Comparison of ENCODE assay signal across 10 mouse cellular contexts in the genomic region with DNA sequence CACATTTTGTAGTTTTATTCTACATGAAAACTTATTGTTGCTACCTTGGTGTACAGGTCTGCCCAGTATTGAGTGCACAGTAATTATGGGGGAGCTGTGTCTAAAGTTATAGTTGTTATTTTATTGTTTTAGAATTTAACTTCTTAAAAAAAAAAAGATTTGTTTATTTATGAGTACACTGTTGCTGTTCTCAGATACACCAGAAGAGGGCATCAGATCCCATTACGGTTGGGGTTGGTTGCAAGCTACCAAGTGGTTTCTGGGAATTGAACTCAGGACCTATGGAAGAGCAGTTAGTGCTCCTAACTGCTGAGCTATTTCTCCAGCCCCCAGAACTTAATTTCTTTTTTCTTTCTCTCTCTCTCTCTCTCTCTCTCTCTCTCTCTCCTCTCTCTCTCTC. TPM values are rescaled to one million over a fixed set of nuclear protein-coding genes. Genes with fewer than 3 reads are reported as not detected.
DNase-seq lines count a peak whose midpoint lies in the region; ATAC-seq and TF ChIP-seq lines count a peak whose summit lies in the region.
"Had no signal": no experiment of that assay in that cellular context is flagged by ENCODE, and none has a peak within 500 bp of the region (broad histone marks: within the 10 kb centered on the region; RNA-seq: fewer than 3 reads in every experiment).

No protein-coding gene starts in this region.

- no peak for ATAC-seq in liver, embryonic 11.5 days (replicated peaks; ENCODE audit: low FRiP score)
- peak; percentile 37; the same call in 1 of the 2 replicates for ATAC-seq in granulocyte monocyte progenitor cell, adult 5-6 weeks (replicated peaks; ENCODE audit: poor library complexity, severe bottlenecking)

- no peak overlapping the region for H3K27ac ChIP-seq in cerebellum, adult 2 months (ENCODE audit: insufficient read depth, low read length)
- H3K27ac ChIP-seq in liver, adult 2 months (replicated peaks; ENCODE audit: insufficient read depth, low read depth, low read length), result no peak overlapping the region
- no peak overlapping the region for H3K27ac ChIP-seq in liver, embryonic 11.5 days (ENCODE audit: low read depth, low read length)
- H3K27ac ChIP-seq: hindbrain, embryonic 12.5 days; midbrain, embryonic 12.5 days had no signal

- DNase-seq in cerebellum, adult 2 months, result no peak
- DNase-seq in cerebellum, adult 8-10 months, result no peak
- DNase-seq in liver, adult 2 months (ENCODE audit: extremely low read depth, low read depth, low spot score), result peak; percentile 39
- no peak for DNase-seq in liver, embryonic 11.5 days (ENCODE audit: low spot score)
- no peak for DNase-seq in layer of hippocampus, postnatal 10 days (ENCODE audit: low spot score in 2 of 2)
- no peak for DNase-seq in urinary bladder, postnatal 36 days (ENCODE audit: low spot score in 2 of 2)

- no peak overlapping the region for H3K4me3 ChIP-seq in cerebellum, adult 2 months (replicated peaks; ENCODE audit: insufficient read depth, low read depth, low read length)
- no peak overlapping the region for H3K4me3 ChIP-seq in liver, adult 2 months (ENCODE audit: insufficient read depth, low read depth, low read length)
- H3K4me3 ChIP-seq in liver, embryonic 11.5 days (ENCODE audit: low read depth, low read length), result no peak overlapping the region
- no peak overlapping the region for H3K4me3 ChIP-seq in E14TG2a.4 (replicated peaks; ENCODE audit: low read length)
- H3K4me3 ChIP-seq: hindbrain, embryonic 12.5 days; midbrain, embryonic 12.5 days had no signal

- no peaks in the 10 kb centered on the region for H3K79me2 ChIP-seq in liver, adult 2 months (ENCODE audit: control insufficient read depth, insufficient read depth, low read length)

- no peak overlapping the region for H3K9ac ChIP-seq in liver, adult 2 months (ENCODE audit: low read depth, low read length)
- H3K9ac ChIP-seq in liver, embryonic 11.5 days (ENCODE audit: low read depth, low read length), result no peak overlapping the region
- H3K9ac ChIP-seq: hindbrain, embryonic 12.5 days; midbrain, embryonic 12.5 days had no signal

- TF ChIP-seq CTCF in cerebellum, adult 2 months (IDR thresholded peaks at IDR 0.05; ENCODE audit: borderline replicate concordance, insufficient read depth, low read depth, low read length), result peak; percentile 18; the same call in 1 of the 2 replicates
- no peak for TF ChIP-seq CTCF in liver, adult 2 months (IDR thresholded peaks at IDR 0.05; ENCODE audit: low read depth, low read length)
- TF ChIP-seq CTCF in E14TG2a.4 (conservative IDR thresholded peaks at IDR 0.05; ENCODE audit: low read length), result peak; percentile 63

- no peak overlapping the region for H3K4me2 ChIP-seq in liver, embryonic 11.5 days
- H3K4me2 ChIP-seq: hindbrain, embryonic 12.5 days; midbrain, embryonic 12.5 days had no signal

- no peak for TF ChIP-seq POLR2A in cerebellum, adult 2 months (IDR thresholded peaks at IDR 0.05; ENCODE audit: borderline replicate concordance, insufficient read depth, low read length)
- TF ChIP-seq POLR2A in liver, adult 2 months (IDR thresholded peaks at IDR 0.05; ENCODE audit: extremely low read depth, insufficient read depth, low read length), result no peak

- WGBS in cerebellum, adult 2 months, result 36% methylated on average over 1 of the region's 1 CpGs
- WGBS in liver, adult 2 months, result 28% methylated on average over 1 of the region's 1 CpGs
- WGBS in liver, embryonic 11.5 days, result 59% methylated on average over 1 of the region's 1 CpGs

- H3K9me3 ChIP-seq in liver, embryonic 11.5 days (ENCODE audit: control insufficient read depth, low read length), result no peaks in the 10 kb centered on the region
- H3K9me3 ChIP-seq in E14TG2a.4 (ENCODE audit: low read length), result no peaks in the 10 kb centered on the region
- H3K9me3 ChIP-seq: hindbrain, embryonic 12.5 days; midbrain, embryonic 12.5 days had no signal

- no peaks in the 10 kb centered on the region for H3K36me3 ChIP-seq in liver, adult 2 months (ENCODE audit: control insufficient read depth, insufficient read depth, low read length)
- no peaks in the 10 kb centered on the region for H3K36me3 ChIP-seq in liver, embryonic 11.5 days (ENCODE audit: control insufficient read depth, insufficient read depth, low read length)
- H3K36me3 ChIP-seq in E14TG2a.4 (ENCODE audit: insufficient read depth, low read length), result no peaks in the 10 kb centered on the region
- H3K36me3 ChIP-seq: hindbrain, embryonic 12.5 days had no signal

- H3K4me1 ChIP-seq in cerebellum, adult 2 months (ENCODE audit: control insufficient read depth, insufficient read depth, low read length), result peaks cover 5% of the 10 kb centered on the region; the same call in 1 of the 2 replicates
- no peaks in the 10 kb centered on the region for H3K4me1 ChIP-seq in liver, adult 2 months (ENCODE audit: control insufficient read depth, insufficient read depth, low read length)
- H3K4me1 ChIP-seq in liver, embryonic 11.5 days (replicated peaks; ENCODE audit: control insufficient read depth, insufficient read depth, low read length), result no peaks in the 10 kb centered on the region; the same call in 1 of the 2 replicates
- H3K4me1 ChIP-seq in E14TG2a.4 (replicated peaks; ENCODE audit: low read depth, low read length), result peaks cover 53% of the 10 kb centered on the region
- H3K4me1 ChIP-seq: hindbrain, embryonic 12.5 days; midbrain, embryonic 12.5 days had no signal

- H3K27me3 ChIP-seq in cerebellum, adult 2 months (ENCODE audit: control insufficient read depth, insufficient read depth, low read length), result no peaks in the 10 kb centered on the region
- H3K27me3 ChIP-seq in liver, adult 2 months (ENCODE audit: control insufficient read depth, insufficient read depth, low read length), result no peaks in the 10 kb centered on the region
- no peaks in the 10 kb centered on the region for H3K27me3 ChIP-seq in liver, embryonic 11.5 days (replicated peaks; ENCODE audit: control insufficient read depth, insufficient read depth, low read length)
- no peaks in the 10 kb centered on the region for H3K27me3 ChIP-seq in E14TG2a.4 (ENCODE audit: insufficient read depth, low read length)
- H3K27me3 ChIP-seq: hindbrain, embryonic 12.5 days; midbrain, embryonic 12.5 days had no signal

RNA-seq across cellular contexts. Expression of gene Tsc22d1, which starts 59.4 kb away (rescaled TPM):
- 344 and 362 TPM in 2 replicates for polyA plus RNA-seq in cerebellum, adult 2 months (2012; rRNA removed)
- total RNA-seq in liver, adult 2 months (2014; rRNA removed), result 25.6 and 33.3 TPM in 2 replicates
- polyA plus RNA-seq in liver, adult 2 months (2012; rRNA removed), result 28.3 and 60.1 TPM in 2 replicates
- polyA plus RNA-seq in liver, embryonic 11.5 days (2014; fragmentation: Nextera tagmentation; extraction: Ambion mirVana), result 296 TPM in 2 replicates
- 53.3 and 59.4 TPM in 2 replicates for total RNA-seq in granulocyte monocyte progenitor cell, adult 5-6 weeks (2014; fragmentation: Nextera tagmentation)
- 30.6 and 41.9 TPM in 2 replicates for total RNA-seq in granulocyte monocyte progenitor cell, adult 5-6 weeks (2017)
- 100 to 1,000 TPM; 530 to 560 TPM for total RNA-seq in layer of hippocampus, postnatal 10 days (2021)

Comparison
In these comparisons a context has a peak if more than half of its experiments do, and no peak if none do; other contexts are left out.
1. RNA of gene Tsc22d1, which starts 59.4 kb away (total RNA-seq): 530 to 560 TPM in layer of hippocampus, postnatal 10 days; 30.6 to 59.4 TPM in granulocyte monocyte progenitor cell, adult 5-6 weeks and 25.6 to 33.3 TPM in liver, adult 2 months; every median in the first group is over 4 times any median in the second.